Mouse (Mus musculus): ENCODE data around the gene Gck. TPM values are rescaled to one million over a fixed set of nuclear protein-coding genes. Genes with fewer than 3 reads are reported as not detected.

The Gck gene
- total RNA-seq, 2 experiments from 2014 or later = 0.83 to 1.2 TPM

GRCm38 (mm10) chr11:5915429-5916177 is 34.3 kb downstream of the Gck start:
- intact Hi-C loops (cut with DNase I) = no loop called here
- peak in 1 of 2 experiments; percentile 79 for DNase-seq (ENCODE audit: low spot score in 2 of 2)

GRCm38 (mm10) chr11:5914940-5915339 is 34.9 kb downstream of the Gck start:
- intact Hi-C loops (cut with DNase I) = no loop called here
- no peak for DNase-seq (ENCODE audit: low spot score in 2 of 2)

- no peak for DNase-seq (ENCODE audit: low spot score in 2 of 2)
- intact Hi-C loops (cut with DNase I) = no loop called here
Observed at GRCm38 (mm10) chr11:5913936-5914335, 35.9 kb downstream of the Gck start.

- DNase-seq (ENCODE audit: low spot score in 2 of 2) = no peak
- intact Hi-C loops (cut with DNase I) = no loop called here
Observed at GRCm38 (mm10) chr11:5913256-5913655, 36.6 kb downstream of the Gck start.

- peak; percentile 64 to 78 for DNase-seq (ENCODE audit: low spot score in 2 of 2)
- intact Hi-C loops (cut with DNase I) = no loop called here
Observed at GRCm38 (mm10) chr11:5912635-5913034, 37.2 kb downstream of the Gck start.

- intact Hi-C loops (cut with DNase I) = no loop called here
- DNase-seq (ENCODE audit: low spot score in 2 of 2) = no peak
Observed at GRCm38 (mm10) chr11:5908642-5909041, 41.2 kb downstream of the Gck start.

- intact Hi-C loops (cut with DNase I) = no loop called here
- no peak for DNase-seq (ENCODE audit: low spot score in 2 of 2)
Observed at GRCm38 (mm10) chr11:5907096-5907495, 42.8 kb downstream of the Gck start.

GRCm38 (mm10) chr11:5905778-5906518 is 43.9 kb downstream of the Gck start:
- peak in 1 of 2 experiments; percentile 42 for DNase-seq (ENCODE audit: low spot score in 2 of 2)
- intact Hi-C loops (cut with DNase I) = no loop called here

GRCm38 (mm10) chr11:5904871-5905270 is 45.0 kb downstream of the Gck start:
- intact Hi-C loops (cut with DNase I) = no loop called here
- no peak for DNase-seq (ENCODE audit: low spot score in 2 of 2)

- intact Hi-C loops (cut with DNase I) = no loop called here
- DNase-seq (ENCODE audit: low spot score in 2 of 2) = no peak
Observed at GRCm38 (mm10) chr11:5904357-5904756, 45.5 kb downstream of the Gck start.

- intact Hi-C loops (cut with DNase I) = no loop called here
- peak in 1 of 2 experiments; percentile 73 for DNase-seq (ENCODE audit: low spot score in 2 of 2)
Observed at GRCm38 (mm10) chr11:5903844-5904243, 46.0 kb downstream of the Gck start.

GRCm38 (mm10) chr11:5902390-5902789 is 47.5 kb downstream of the Gck start:
- intact Hi-C loops (cut with DNase I) = no loop called here
- no peak for DNase-seq (ENCODE audit: low spot score in 2 of 2)

- peak; percentile 50 to 62 for DNase-seq (ENCODE audit: low spot score in 2 of 2)
Observed at GRCm38 (mm10) chr11:5901950-5902349, 47.9 kb downstream of the Gck start.

GRCm38 (mm10) chr11:5901320-5901719 is 48.6 kb downstream of the Gck start:
- DNase-seq (ENCODE audit: low spot score in 2 of 2) = no peak
- intact Hi-C loops (cut with DNase I) = no loop called here

More at GRCm38 (mm10) chr11:5901950-5902349, 47.9 kb downstream of the Gck start:
- intact Hi-C loops (cut with DNase I) = no loop called here

GRCm38 (mm10) chr11:5899286-5899685 is 50.6 kb downstream of the Gck start:
- no peak for DNase-seq (ENCODE audit: low spot score in 2 of 2)
- intact Hi-C loops (cut with DNase I) = no loop called here

- no peak for DNase-seq (ENCODE audit: low spot score in 2 of 2)
- intact Hi-C loops (cut with DNase I) = no loop called here
Observed at GRCm38 (mm10) chr11:5898531-5898930, 51.4 kb downstream of the Gck start, which contains the start of gene Myl7. TSS of gene Myl7 (minus strand) at chr11:5898782.

- intact Hi-C loops (cut with DNase I) = no loop called here
- no peak for DNase-seq (ENCODE audit: low spot score in 2 of 2)
Observed at GRCm38 (mm10) chr11:5897839-5898238, 52.0 kb downstream of the Gck start.

GRCm38 (mm10) chr11:5897230-5897629 is 52.7 kb downstream of the Gck start:
- intact Hi-C loops (cut with DNase I) = no loop called here
- no peak for DNase-seq (ENCODE audit: low spot score in 2 of 2)

GRCm38 (mm10) chr11:5893807-5894206 is 56.1 kb downstream of the Gck start:
- intact Hi-C loops (cut with DNase I) = no loop called here
- no peak for DNase-seq (ENCODE audit: low spot score in 2 of 2)

GRCm38 (mm10) chr11:5892810-5893368 is 57.0 kb downstream of the Gck start:
- intact Hi-C loops (cut with DNase I) = no loop called here
- peak in 1 of 2 experiments; percentile 25 for DNase-seq (ENCODE audit: low spot score in 2 of 2)

Data from left cerebral cortex, postnatal 25 days (tissue).